Mouse (Mus musculus) erythroblast, embryonic 14.5 days (primary cell): Measurements from ENCODE around the gene Chd3.

Source experiments
- GATA1 ChIP-seq: IDR thresholded peaks from 2 replicates; pipeline ENCODE4 v1.6.1; 2012; ENCODE audit warnings: low read length, inconsistent platforms, mixed read lengths
- TAL1 ChIP-seq: IDR thresholded peaks from 3 replicates; pipeline ENCODE4 v1.6.1; 2012; ENCODE audit warnings: low read length, inconsistent platforms, mixed read lengths

DNA sequence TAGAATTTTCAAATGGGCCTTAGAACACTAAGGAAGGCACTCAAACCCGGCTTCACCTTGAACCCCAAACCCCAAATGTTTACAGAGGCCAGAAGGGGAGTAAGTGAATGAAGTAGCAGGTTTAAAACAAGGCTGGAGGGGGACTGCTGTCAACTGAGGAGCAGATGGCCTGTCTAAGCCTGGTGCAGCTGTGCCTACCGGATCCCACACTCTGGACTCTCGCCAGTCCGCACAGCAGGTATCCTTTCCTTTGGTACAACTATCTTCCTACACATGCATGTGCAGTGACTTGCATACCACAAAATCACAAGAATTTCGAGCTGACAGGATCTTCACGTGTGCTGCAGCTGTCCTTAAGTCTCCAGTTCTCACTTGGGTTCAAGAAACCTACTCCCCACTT is 47.2 kb downstream of the Chd3 start:
- TF ChIP-seq TAL1, result no peak
- TF ChIP-seq GATA1, result no peak
